Mouse (Mus musculus) urinary bladder, postnatal 0 days (tissue): ENCODE data around the gene Gm6899. TPM values are rescaled to one million over a fixed set of nuclear protein-coding genes. Genes with fewer than 3 reads are reported as not detected.

ENCODE experiments used
- polyA plus RNA-seq: library from polyadenylated mRNA; unstranded; fragments of >200 nt; fragmentation: Nextera tagmentation; extraction: Ambion mirVana; gene quantifications from 2 replicates; pipeline ENCODE4 v1.2.1, GENCODE M21; 2015

Gm6899 gene
- polyA plus RNA-seq: 0.35 TPM in 1 of 2 replicates, not detected in the other

DNA sequence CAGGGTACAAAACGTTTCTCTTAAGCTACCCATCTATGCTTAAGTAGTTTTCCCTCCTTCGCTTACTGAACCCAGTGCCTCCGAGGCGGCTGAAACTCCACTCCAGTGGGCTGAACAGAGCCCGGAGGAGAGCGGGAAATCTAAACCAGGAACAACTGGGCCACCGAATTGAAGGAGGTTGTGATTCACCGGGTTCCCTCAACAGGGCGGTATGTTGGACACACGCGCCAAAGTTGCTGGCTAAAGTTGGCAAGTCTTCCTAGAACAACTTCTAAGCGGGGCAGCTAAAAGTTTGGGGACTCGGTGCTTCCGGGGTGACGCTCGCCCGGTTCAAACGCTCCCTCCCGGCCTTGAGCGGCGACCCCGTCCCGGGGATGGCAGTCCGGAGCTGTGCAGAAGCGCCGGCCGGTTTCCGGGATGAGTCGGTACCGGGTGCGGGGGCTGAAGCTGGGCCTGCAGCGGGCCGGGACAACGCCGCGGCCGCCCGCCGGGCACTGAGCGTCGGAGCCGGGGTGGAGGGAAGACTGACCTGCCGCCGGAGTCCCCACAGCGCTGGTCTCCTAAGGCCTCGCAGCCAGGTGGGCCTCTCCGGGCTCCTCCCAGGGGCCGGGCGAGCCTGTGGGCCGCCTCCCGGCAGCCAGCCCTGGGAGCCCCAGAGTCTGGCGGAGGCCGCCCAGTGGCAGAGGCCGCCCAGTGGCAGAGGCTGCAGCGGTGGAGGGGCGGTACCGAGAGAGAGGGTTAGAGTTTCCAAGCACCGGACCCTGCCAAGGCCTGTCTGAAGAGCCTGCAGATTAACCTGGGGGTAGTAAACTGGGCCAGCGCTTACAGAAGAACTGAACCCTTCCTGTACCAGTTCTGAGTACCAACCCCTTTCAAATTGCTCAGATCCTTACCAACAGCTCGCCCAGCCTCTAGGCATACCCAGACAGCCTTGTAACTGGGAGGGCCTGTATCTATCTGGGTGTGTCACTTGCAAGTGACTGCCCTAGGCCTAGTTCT, at the start of gene Gm6899, which contains the start of gene Vrk2:
TSS of gene Gm6899 (plus strand) at position 181 of the 999 bp plus-strand sequence.
TSS of gene Vrk2 (minus strand) at position 939 of the 999 bp plus-strand sequence.

Other genes with a start within 250 kb of the Gm6899 start
- gene Fancl, start 207.1 kb upstream of the Gm6899 start, polyA plus RNA-seq: 16.4 and 16.9 TPM in 2 replicates
- gene Vrk2, start 758 bp downstream of the Gm6899 start, polyA plus RNA-seq: 11.9 and 13.3 TPM in 2 replicates